Mouse (Mus musculus): ENCODE results near the gene Lipt2. TPM values are rescaled to one million over a fixed set of nuclear protein-coding genes. Genes with fewer than 3 reads are reported as not detected.

Gene Lipt2
- polyA plus RNA-seq, 1 experiment from 2014 or later: 9.1 TPM

- H3K9ac ChIP-seq (ENCODE audit: low read depth, low read length): no peak overlapping the region
- no peak for TF ChIP-seq CTCF (IDR thresholded peaks at IDR 0.05; ENCODE audit: low read depth)
- no peaks in the 10 kb centered on the region for H3K27me3 ChIP-seq (replicated peaks; ENCODE audit: control insufficient read depth, insufficient read depth, low read length)
- ATAC-seq: no peak
- no peak overlapping the region for H3K4me3 ChIP-seq (ENCODE audit: low read depth, low read length)
- 66% methylated on average over 4 of the region's 4 CpGs for WGBS
- no peak overlapping the region for H3K4me2 ChIP-seq (replicated peaks; ENCODE audit: low read depth)
- H3K4me1 ChIP-seq (replicated peaks; ENCODE audit: control insufficient read depth, insufficient read depth, low read length): no peaks in the 10 kb centered on the region
- H3K9me3 ChIP-seq (ENCODE audit: control insufficient read depth): no peaks in the 10 kb centered on the region
- H3K27ac ChIP-seq (ENCODE audit: low read depth, low read length): no peak overlapping the region
- H3K36me3 ChIP-seq (ENCODE audit: control insufficient read depth, insufficient read depth): no peaks in the 10 kb centered on the region
Observed at GRCm38 (mm10) chr7:100157669-100158068, 1.4 kb upstream of the Lipt2 start.

DNA sequence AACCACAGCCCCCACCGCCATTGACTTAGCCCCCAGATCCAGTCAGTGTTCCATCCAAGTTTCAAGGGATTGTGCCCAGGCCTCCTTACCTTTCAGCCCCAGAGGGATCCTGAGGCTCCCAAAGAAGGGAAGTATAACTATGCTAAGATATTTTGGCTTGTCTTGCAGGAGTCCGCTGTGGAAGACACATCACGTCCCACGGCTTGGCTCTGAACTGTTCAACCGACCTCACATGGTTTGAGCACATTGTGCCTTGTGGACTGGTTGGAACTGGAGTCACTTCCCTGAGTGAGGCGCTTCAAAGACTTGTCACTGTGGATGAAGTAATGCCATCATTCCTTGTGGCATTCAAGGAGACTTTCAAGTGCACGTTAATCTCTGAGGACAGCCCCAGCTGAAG lies 929 bp downstream of the Lipt2 start:
- ATAC-seq: no peak
- H3K4me3 ChIP-seq (ENCODE audit: low read depth, low read length): peak overlapping the region; percentile 55
- H3K27me3 ChIP-seq (replicated peaks; ENCODE audit: control insufficient read depth, insufficient read depth, low read length): no peaks in the 10 kb centered on the region
- H3K4me1 ChIP-seq (replicated peaks; ENCODE audit: control insufficient read depth, insufficient read depth, low read length): no peaks in the 10 kb centered on the region
- WGBS: 57% methylated on average over 7 of the region's 7 CpGs
- H3K4me2 ChIP-seq (replicated peaks; ENCODE audit: low read depth): peak overlapping the region; percentile 81
- H3K36me3 ChIP-seq (ENCODE audit: control insufficient read depth, insufficient read depth): no peaks in the 10 kb centered on the region
- no peaks in the 10 kb centered on the region for H3K9me3 ChIP-seq (ENCODE audit: control insufficient read depth)
- no peak overlapping the region for H3K27ac ChIP-seq (ENCODE audit: low read depth, low read length)
- no peak overlapping the region for H3K9ac ChIP-seq (ENCODE audit: low read depth, low read length)
- no peak for TF ChIP-seq CTCF (IDR thresholded peaks at IDR 0.05; ENCODE audit: low read depth)

DNA sequence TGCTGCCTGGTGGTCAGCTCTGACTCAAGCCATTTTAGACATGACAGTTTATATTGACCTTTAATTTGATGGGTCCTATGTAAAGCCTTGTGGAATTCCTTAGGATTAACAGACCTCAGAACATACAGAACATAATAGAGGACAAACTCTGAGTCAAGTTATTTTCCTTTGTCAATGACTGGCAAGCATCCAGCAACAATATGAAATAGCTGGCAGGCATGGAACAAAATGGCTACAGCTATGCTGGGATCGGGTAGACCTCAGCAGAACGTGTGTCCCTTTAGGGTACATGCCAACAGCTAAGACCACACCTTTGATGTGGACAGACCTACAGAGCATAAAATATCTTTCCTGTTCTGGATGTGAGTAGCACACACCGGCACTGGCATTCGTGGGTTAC lies 4.4 kb downstream of the Lipt2 start:
- Histone ChIP-seq H3K27me3 (replicated peaks; ENCODE audit: control insufficient read depth, insufficient read depth, low read length) (no peaks in the 10 kb centered on the region), H3K4me1 (replicated peaks; ENCODE audit: control insufficient read depth, insufficient read depth, low read length) (no peaks in the 10 kb centered on the region), H3K9ac (ENCODE audit: low read depth, low read length) (no peak overlapping the region), H3K4me3 (ENCODE audit: low read depth, low read length) (no peak overlapping the region), H3K4me2 (replicated peaks; ENCODE audit: low read depth) (no peak overlapping the region), H3K27ac (ENCODE audit: low read depth, low read length) (no peak overlapping the region), H3K9me3 (ENCODE audit: control insufficient read depth) (no peaks in the 10 kb centered on the region), H3K36me3 (ENCODE audit: control insufficient read depth, insufficient read depth) (no peaks in the 10 kb centered on the region)
- no peak for TF ChIP-seq CTCF (IDR thresholded peaks at IDR 0.05; ENCODE audit: low read depth)
- ATAC-seq: no peak
- 83% methylated on average over 4 of the region's 4 CpGs for WGBS

DNA sequence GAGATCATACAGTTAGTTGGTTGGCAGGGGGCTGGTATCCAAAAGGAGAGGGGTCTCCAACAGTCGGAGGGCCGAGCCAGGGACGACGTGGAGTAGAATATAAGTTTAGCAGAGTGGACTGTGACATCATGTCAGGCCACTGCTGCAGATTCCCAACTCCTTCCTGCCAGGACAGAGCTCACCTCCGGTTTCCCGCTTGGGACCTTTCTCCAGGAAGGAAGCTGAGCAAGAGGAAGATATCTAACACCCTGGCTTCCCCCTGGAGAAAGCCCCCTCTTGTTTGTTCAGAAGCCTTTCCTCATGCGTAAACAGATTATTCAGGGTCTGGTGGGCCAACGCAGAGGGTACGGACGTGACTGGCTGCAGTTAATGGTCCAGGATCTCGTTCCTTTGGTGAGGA lies 9.6 kb downstream of the Lipt2 start:
- Histone ChIP-seq H3K4me1 (replicated peaks; ENCODE audit: control insufficient read depth, insufficient read depth, low read length) (no peaks in the 10 kb centered on the region), H3K27me3 (replicated peaks; ENCODE audit: control insufficient read depth, insufficient read depth, low read length) (no peaks in the 10 kb centered on the region), H3K36me3 (ENCODE audit: control insufficient read depth, insufficient read depth) (no peaks in the 10 kb centered on the region), H3K27ac (ENCODE audit: low read depth, low read length) (no peak overlapping the region), H3K9ac (ENCODE audit: low read depth, low read length) (no peak overlapping the region), H3K4me3 (ENCODE audit: low read depth, low read length) (no peak overlapping the region), H3K4me2 (replicated peaks; ENCODE audit: low read depth) (no peak overlapping the region), H3K9me3 (ENCODE audit: control insufficient read depth) (no peaks in the 10 kb centered on the region)
- no peak for TF ChIP-seq CTCF (IDR thresholded peaks at IDR 0.05; ENCODE audit: low read depth)
- ATAC-seq: no peak
- WGBS: 75% methylated on average over 11 of the region's 11 CpGs

DNA sequence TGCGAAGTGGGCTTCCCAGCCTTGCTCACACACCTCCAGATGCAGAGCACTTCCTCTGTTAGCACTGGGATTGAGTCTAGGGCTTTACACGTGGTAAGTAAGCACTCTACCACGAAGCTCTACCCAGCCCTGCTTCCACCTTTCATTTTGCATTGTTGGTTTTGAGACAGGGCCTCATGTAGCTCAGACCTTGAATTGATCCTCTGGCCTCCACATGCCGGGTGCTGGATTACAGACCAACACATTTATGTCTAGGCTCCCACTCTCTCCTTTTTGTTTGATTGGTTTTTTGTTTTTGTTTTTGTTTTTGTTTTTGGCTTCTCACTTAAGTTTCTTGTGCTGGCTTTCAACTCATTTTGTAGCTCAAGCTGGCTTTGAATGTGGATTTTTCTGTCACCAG lies 11.7 kb downstream of the Lipt2 start:
- H3K27me3 ChIP-seq (replicated peaks; ENCODE audit: control insufficient read depth, insufficient read depth, low read length): no peaks in the 10 kb centered on the region
- no peak for ATAC-seq
- H3K27ac ChIP-seq (ENCODE audit: low read depth, low read length): no peak overlapping the region
- 62% methylated on average over 4 of the region's 4 CpGs for WGBS
- H3K4me3 ChIP-seq (ENCODE audit: low read depth, low read length): no peak overlapping the region
- H3K4me1 ChIP-seq (replicated peaks; ENCODE audit: control insufficient read depth, insufficient read depth, low read length): no peaks in the 10 kb centered on the region
- TF ChIP-seq CTCF (IDR thresholded peaks at IDR 0.05; ENCODE audit: low read depth): no peak
- H3K9ac ChIP-seq (ENCODE audit: low read depth, low read length): no peak overlapping the region
- no peaks in the 10 kb centered on the region for H3K9me3 ChIP-seq (ENCODE audit: control insufficient read depth)
- H3K4me2 ChIP-seq (replicated peaks; ENCODE audit: low read depth): no peak overlapping the region
- no peaks in the 10 kb centered on the region for H3K36me3 ChIP-seq (ENCODE audit: control insufficient read depth, insufficient read depth)

DNA sequence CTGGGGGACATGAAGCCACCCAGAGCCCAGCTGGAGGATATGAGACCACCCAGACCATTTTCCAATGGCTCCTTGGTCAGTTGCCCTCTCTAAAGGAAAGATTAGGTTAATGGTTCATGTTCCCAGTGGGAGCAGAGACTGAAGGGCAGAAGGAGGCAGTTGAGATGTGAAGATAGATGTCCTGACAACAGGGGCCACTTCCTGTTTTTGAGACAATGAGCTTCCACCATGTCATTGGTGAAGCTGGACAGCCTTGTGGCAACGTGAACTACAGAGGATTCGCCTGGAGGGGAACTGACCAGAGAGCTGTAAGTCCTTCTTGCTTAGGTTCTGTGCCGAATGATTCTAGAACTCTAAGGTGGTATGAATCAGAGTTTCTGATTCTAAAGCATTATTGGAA lies 17.2 kb downstream of the Lipt2 start, which contains the start of gene Kcne3:
Kcne3 (plus strand) TSS at position 234 of the 400 bp plus-strand sequence.
- Histone ChIP-seq H3K27me3 (replicated peaks; ENCODE audit: control insufficient read depth, insufficient read depth, low read length) (no peaks in the 10 kb centered on the region), H3K4me3 (ENCODE audit: low read depth, low read length) (no peak within 1 kb of the TSS), H3K27ac (ENCODE audit: low read depth, low read length) (no peak within 1 kb of the TSS), H3K36me3 (ENCODE audit: control insufficient read depth, insufficient read depth) (no peaks in the 10 kb centered on the region), H3K4me1 (replicated peaks; ENCODE audit: control insufficient read depth, insufficient read depth, low read length) (no peaks in the 10 kb centered on the region), H3K9ac (ENCODE audit: low read depth, low read length) (no peak within 1 kb of the TSS), H3K4me2 (replicated peaks; ENCODE audit: low read depth) (no peak within 1 kb of the TSS), H3K9me3 (ENCODE audit: control insufficient read depth) (no peaks in the 10 kb centered on the region)
- WGBS: 82% methylated on average over 3 of the region's 3 CpGs
- ATAC-seq: no peak
- TF ChIP-seq CTCF (IDR thresholded peaks at IDR 0.05; ENCODE audit: low read depth): no peak
